Mouse (Mus musculus) cortical plate, adult 2 months (tissue): ENCODE results near the gene Hoxa10.

Source experiments
- CTCF ChIP-seq: fragments of 200-500 bp; IDR thresholded peaks from 2 replicates; pipeline ENCODE4 v1.5.1; 2011; ENCODE audit warnings: mild to moderate bottlenecking, control low read depth, low read length; ENCODE audit not compliant: insufficient read depth; ENCODE audit errors: extremely low read depth
- POLR2A ChIP-seq: fragments of 200-500 bp; IDR thresholded peaks from 2 replicates; pipeline ENCODE4 v1.6.1; 2011; ENCODE audit warnings: mild to moderate bottlenecking, low read length, control low read depth; ENCODE audit not compliant: insufficient read depth; ENCODE audit errors: extremely low read depth

DNA sequence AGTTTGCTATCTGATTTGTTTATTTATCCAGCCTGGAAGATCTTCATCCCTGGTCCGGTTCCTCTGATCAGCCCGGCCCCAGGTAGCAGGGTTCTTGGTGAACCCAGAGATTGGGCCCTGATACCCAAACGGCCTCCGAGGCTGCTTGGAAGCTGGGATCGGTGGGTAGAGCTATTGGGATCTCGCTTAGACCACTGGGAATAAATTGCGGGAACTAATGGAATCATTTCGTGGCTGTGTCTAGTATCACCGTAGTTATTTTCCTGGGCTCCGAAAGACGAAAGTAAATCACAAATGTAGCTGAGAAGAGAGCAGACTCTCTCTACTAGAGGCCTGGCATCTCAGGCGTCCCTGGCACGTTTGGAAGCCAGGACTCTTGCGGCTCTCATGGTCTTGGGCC, 35.4 kb downstream of the Hoxa10 start:
- TF ChIP-seq CTCF (no peak), POLR2A (no peak)
